Mouse (Mus musculus): Measurements from ENCODE around the gene Nkx2-1. TPM values are rescaled to one million over a fixed set of nuclear protein-coding genes. Genes with fewer than 3 reads are reported as not detected.
"Not testable (repeated sequence)": the region's sequence is repeated elsewhere in the genome, so short reads cannot be mapped to it uniquely, and the experiment has no call there.

The Nkx2-1 gene
- polyA plus RNA-seq, 1 experiment from 2014 or later: not detected

- ChIA-PET POLR2A (no interaction called here), CTCF (no interaction called here)
- in situ Hi-C loops (cut with MboI; ENCODE audit: low pct_unique_long_range_greater_than_20kb): no loop called here
- H3K27me3 ChIP-seq: peaks cover 90% of the 10 kb centered on the region
- ATAC-seq: no peak
- TF ChIP-seq CTCF (IDR thresholded peaks at IDR 0.05): no peak
- no peak for DNase-seq (ENCODE audit: low read depth, low spot score)
These were observed 3.0 kb downstream of the Nkx2-1 start for GRCm38 (mm10) chr12:56533501-56534310.

GRCm38 (mm10) chr12:56532986-56533495 is 3.7 kb downstream of the Nkx2-1 start:
- H3K27me3 ChIP-seq: peaks cover 92% of the 10 kb centered on the region
- POLR2A ChIA-PET: no interaction called here
- TF ChIP-seq CTCF (IDR thresholded peaks at IDR 0.05): no peak
- ATAC-seq (no peak), DNase-seq (ENCODE audit: low read depth, low spot score) (no peak)
- CTCF ChIA-PET: no interaction called here
- in situ Hi-C loops (cut with MboI; ENCODE audit: low pct_unique_long_range_greater_than_20kb): no loop called here

- CTCF ChIA-PET: interaction anchor here (1.2 kb wide), 1 partner anchor 105 kb away, joined by 3 read pairs; no protein-coding TSS in a partner anchor
- ATAC-seq (no peak), DNase-seq (ENCODE audit: low read depth, low spot score) (no peak)
- H3K27me3 ChIP-seq: peaks cover 92% of the 10 kb centered on the region
- in situ Hi-C loops (cut with MboI; ENCODE audit: low pct_unique_long_range_greater_than_20kb): no loop called here
- no peak for TF ChIP-seq CTCF (IDR thresholded peaks at IDR 0.05)
- POLR2A ChIA-PET: no interaction called here
These were observed 4.6 kb downstream of the Nkx2-1 start for GRCm38 (mm10) chr12:56532142-56532541.

GRCm38 (mm10) chr12:56531051-56531620 is 5.6 kb downstream of the Nkx2-1 start:
- DNase-seq (ENCODE audit: low read depth, low spot score) (no peak), ATAC-seq (no peak)
- peaks cover 89% of the 10 kb centered on the region for H3K27me3 ChIP-seq
- no peak for TF ChIP-seq CTCF (IDR thresholded peaks at IDR 0.05)
- ChIA-PET POLR2A (no interaction called here), CTCF (interaction anchor here (1.2 kb wide), 1 partner anchor 106 kb away, joined by 3 read pairs; no protein-coding TSS in a partner anchor)
- in situ Hi-C loops (cut with MboI; ENCODE audit: low pct_unique_long_range_greater_than_20kb): no loop called here

- no peak for DNase-seq (ENCODE audit: low read depth, low spot score)
- ChIA-PET CTCF (interaction anchor here (0.8 to 1.2 kb wide), 2 partner anchors 13 to 61 kb away, joined by 3 read pairs; no protein-coding TSS in a partner anchor), POLR2A (no interaction called here)
- in situ Hi-C loops (cut with MboI; ENCODE audit: low pct_unique_long_range_greater_than_20kb): no loop called here
- no peak for TF ChIP-seq CTCF (IDR thresholded peaks at IDR 0.05)
- no peak for ATAC-seq
- H3K27me3 ChIP-seq: peaks cover 84% of the 10 kb centered on the region
These were observed 6.8 kb downstream of the Nkx2-1 start for GRCm38 (mm10) chr12:56529931-56530330.

GRCm38 (mm10) chr12:56528881-56529681 is 7.6 kb downstream of the Nkx2-1 start:
- in situ Hi-C loops (cut with MboI; ENCODE audit: low pct_unique_long_range_greater_than_20kb): no loop called here
- ATAC-seq: no peak
- POLR2A ChIA-PET: interaction anchor here (0.6 kb wide), 2 partner anchors 9 to 1005 kb away, joined by 3 to 4 read pairs; no protein-coding TSS in a partner anchor
- DNase-seq (ENCODE audit: low read depth, low spot score): no peak
- CTCF ChIA-PET: interaction anchor here (1.2 to 1.8 kb wide), 2 partner anchors 12 to 62 kb away, joined by 3 to 6 read pairs; no protein-coding TSS in a partner anchor
- no peak for TF ChIP-seq CTCF (IDR thresholded peaks at IDR 0.05)
- H3K27me3 ChIP-seq: peaks cover 82% of the 10 kb centered on the region

- ATAC-seq (no peak), DNase-seq (ENCODE audit: low read depth, low spot score) (no peak)
- in situ Hi-C loops (cut with MboI; ENCODE audit: low pct_unique_long_range_greater_than_20kb): no loop called here
- H3K27me3 ChIP-seq: peaks cover 79% of the 10 kb centered on the region
- POLR2A ChIA-PET: interaction anchor here (0.5 kb wide), 1 partner anchor 191 kb away, joined by 3 read pairs; no protein-coding TSS in a partner anchor
- CTCF ChIA-PET: interaction anchor here (1.8 kb wide), 1 partner anchor 13 kb away, joined by 6 read pairs; no protein-coding TSS in a partner anchor
- TF ChIP-seq CTCF (IDR thresholded peaks at IDR 0.05): no peak
These were observed 8.6 kb downstream of the Nkx2-1 start for GRCm38 (mm10) chr12:56528034-56528570.

GRCm38 (mm10) chr12:56527071-56527470 is 9.6 kb downstream of the Nkx2-1 start:
- TF ChIP-seq CTCF (IDR thresholded peaks at IDR 0.05): no peak
- in situ Hi-C loops (cut with MboI; ENCODE audit: low pct_unique_long_range_greater_than_20kb): no loop called here
- H3K27me3 ChIP-seq: peaks cover 80% of the 10 kb centered on the region
- CTCF ChIA-PET: no interaction called here
- DNase-seq (ENCODE audit: low read depth, low spot score) (no peak), ATAC-seq (no peak)
- POLR2A ChIA-PET: no interaction called here

GRCm38 (mm10) chr12:56525219-56525797 is 11.4 kb downstream of the Nkx2-1 start:
- in situ Hi-C loops (cut with MboI; ENCODE audit: low pct_unique_long_range_greater_than_20kb): not testable (repeated sequence)

GRCm38 (mm10) chr12:56524201-56524600 is 12.5 kb downstream of the Nkx2-1 start:
- peaks cover 76% of the 10 kb centered on the region for H3K27me3 ChIP-seq
- no peak for TF ChIP-seq CTCF (IDR thresholded peaks at IDR 0.05)
- ChIA-PET CTCF (no interaction called here), POLR2A (interaction anchor here (0.6 kb wide), 1 partner anchor 128 kb away, joined by 3 read pairs; no protein-coding TSS in a partner anchor)
- ATAC-seq (no peak), DNase-seq (ENCODE audit: low read depth, low spot score) (no peak)
- in situ Hi-C loops (cut with MboI; ENCODE audit: low pct_unique_long_range_greater_than_20kb): no loop called here

More at GRCm38 (mm10) chr12:56525219-56525797, 11.4 kb downstream of the Nkx2-1 start:
- ATAC-seq; POLR2A ChIA-PET; CTCF ChIA-PET; DNase-seq (ENCODE audit: low read depth, low spot score): not testable (repeated sequence)
- H3K27me3 ChIP-seq: peaks cover 77% of the 10 kb centered on the region

Data from Patski (cell line).